ENCODE assay signal across 8 mouse cellular contexts in genomic region chr6:13870919-13871624, GRCm38 (mm10). TPM values are rescaled to one million over a fixed set of nuclear protein-coding genes. Genes with fewer than 3 reads are reported as not detected.
DNase-seq lines count a peak whose midpoint lies in the region; ATAC-seq lines count a peak whose summit lies in the region.

Gene 2610001J05Rik (minus strand): TSS chr6:13871518.

- H3K4me1 ChIP-seq in hindbrain, embryonic 12.5 days, result peaks cover 6% of the 10 kb centered on the region; the same call in 1 of the 2 replicates

- H3K4me3 ChIP-seq in hindbrain, embryonic 12.5 days, result peak within 1 kb of the TSS; percentile 52

- peak within 1 kb of the TSS; percentile 52; the same call in 1 of the 2 replicates for H3K27ac ChIP-seq in hindbrain, embryonic 12.5 days

- 2% methylated on average over 19 of the region's 19 CpGs for WGBS in hindbrain, embryonic 12.5 days

- DNase-seq in NIH3T3 (ENCODE audit: low read depth), result peak; percentile 96
- peak; percentile 91 to 95 for DNase-seq in cerebellum, postnatal 10 days
- peak; percentile 82 to 89 for DNase-seq in frontal cortex, postnatal 10 days (ENCODE audit: low spot score in 2 of 2)
- peak; percentile 87 to 95 for DNase-seq in layer of hippocampus, postnatal 14 days (ENCODE audit: low spot score in 2 of 2)
- peak; percentile 89 for DNase-seq in lung, postnatal 14 days
- DNase-seq in retina, adult 2 months (ENCODE audit: low read depth, low spot score), result peak; percentile 76
- DNase-seq in thymus, postnatal 36 days, result peak; percentile 85 to 89

- no peaks in the 10 kb centered on the region for H3K27me3 ChIP-seq in hindbrain, embryonic 12.5 days

- peak within 1 kb of the TSS; percentile 60 for H3K9ac ChIP-seq in hindbrain, embryonic 12.5 days

- no peaks in the 10 kb centered on the region for H3K9me3 ChIP-seq in hindbrain, embryonic 12.5 days (replicated peaks)

- no peaks in the 10 kb centered on the region for H3K36me3 ChIP-seq in hindbrain, embryonic 12.5 days

- peak within 1 kb of the TSS; percentile 52 for H3K4me2 ChIP-seq in hindbrain, embryonic 12.5 days (replicated peaks)

- peak; percentile 100 for ATAC-seq in hindbrain, embryonic 12.5 days (ENCODE audit: low FRiP score)

RNA-seq across cellular contexts. Expression of gene 2610001J05Rik, which starts in this region (rescaled TPM):
- 80.6 and 88.6 TPM in 2 replicates for polyA plus RNA-seq in hindbrain, embryonic 12.5 days (2016; fragmentation: Nextera tagmentation; extraction: Ambion mirVana)
- 10 to 100 TPM; 34.5 to 34.6 TPM for total RNA-seq in layer of hippocampus, postnatal 14 days (2021)

Comparison
In these comparisons a context has a peak if more than half of its experiments do, and no peak if none do; other contexts are left out.
1. Peak in every context shown above with its lines: DNase-seq, ATAC-seq, H3K4me3 ChIP-seq and H3K27ac ChIP-seq.